Mouse (Mus musculus) heart, embryonic 14.5 days (tissue): ENCODE results near the gene Nxt1. TPM values are rescaled to one million over a fixed set of nuclear protein-coding genes. Genes with fewer than 3 reads are reported as not detected.

Experiments used
- ATAC-seq: fragments of 200-750 bp; cut with Nextera tagmentation; 2 replicates; pipeline ENCODE4 v1.8.0; 2017; ENCODE audit warnings: low read depth, moderate TSS enrichment; ENCODE audit not compliant: insufficient number of reproducible peaks, insufficient read depth, low FRiP score
- H3K27ac ChIP-seq, 2 experiments: fragments of 200-500 bp in 1 of 2; fragments of 300-500 bp in 1 of 2; sonication (generic) in 1 of 2; replicated peaks in 1 of 2; 2 replicates each; pipeline ENCODE4 v1.5.1; 2012 to 2014; ENCODE audit warnings: low read depth in 2 of 2, low read length in 2 of 2, control low read depth in 1 of 2, mild to moderate bottlenecking in 1 of 2, mixed read lengths in 1 of 2; ENCODE audit not compliant: control insufficient read depth in 1 of 2, insufficient read depth in 1 of 2
- H3K27me3 ChIP-seq: fragments of 300-500 bp; sonication (generic); 2 replicates; pipeline ENCODE4 v1.6.1; 2014; ENCODE audit warnings: mild to moderate bottlenecking, low read length, control low read depth; ENCODE audit not compliant: control insufficient read depth, insufficient read depth
- H3K36me3 ChIP-seq: fragments of 300-500 bp; sonication (generic); 2 replicates; pipeline ENCODE4 v1.6.1; 2014; ENCODE audit warnings: mild to moderate bottlenecking, control low read depth, low read length, mixed read lengths; ENCODE audit not compliant: control insufficient read depth, insufficient read depth
- H3K4me1 ChIP-seq, 2 experiments: fragments of 200-500 bp in 1 of 2; fragments of 300-500 bp in 1 of 2; sonication (generic) in 1 of 2; 2 replicates each; pipeline ENCODE4 v1.6.1; 2012 to 2014; ENCODE audit warnings: low read length in 2 of 2, control low read depth in 1 of 2, mixed read lengths in 1 of 2; ENCODE audit not compliant: control insufficient read depth in 2 of 2, insufficient read depth in 2 of 2
- H3K4me2 ChIP-seq: fragments of 300-500 bp; sonication (generic); 2 replicates; pipeline ENCODE4 v1.6.1; 2014; ENCODE audit warnings: mild to moderate bottlenecking, low read length
- H3K4me3 ChIP-seq, 2 experiments: fragments of 200-500 bp in 1 of 2; fragments of 300-500 bp in 1 of 2; sonication (generic) in 1 of 2; 2 replicates each; pipeline ENCODE4 v1.5.1; 2012 to 2014; ENCODE audit warnings: low read length in 2 of 2, mild to moderate bottlenecking in 2 of 2, control low read depth in 1 of 2, low read depth in 1 of 2, moderate library complexity in 1 of 2; ENCODE audit not compliant: control insufficient read depth in 1 of 2, insufficient read depth in 1 of 2
- H3K9ac ChIP-seq: fragments of 300-500 bp; sonication (generic); 2 replicates; pipeline ENCODE4 v1.6.1; 2014; ENCODE audit warnings: mild to moderate bottlenecking, low read length
- H3K9me3 ChIP-seq: fragments of 300-500 bp; sonication (generic); 2 replicates; pipeline ENCODE4 v1.6.1; 2016; ENCODE audit warnings: low read length, control low read depth; ENCODE audit not compliant: control insufficient read depth
- WGBS: fragments of 180-500 bp; shearing (Covaris S2); extraction: QIAGEN DNeasy Blood & Tissue Kit; methylation state at CpG from one replicate; pipeline ENCODE4 v1.1.7; 2014; 5-methylcytosine and 5-hydroxymethylcytosine counted together
- polyA plus RNA-seq: library from polyadenylated mRNA; unstranded; fragments of >200 nt; fragmentation: Nextera tagmentation; extraction: Ambion mirVana; gene quantifications from 2 replicates; pipeline ENCODE4 v1.2.1, GENCODE M21; 2014

Nxt1 gene
- polyA plus RNA-seq = 46.2 and 52.3 TPM in 2 replicates

DNA sequence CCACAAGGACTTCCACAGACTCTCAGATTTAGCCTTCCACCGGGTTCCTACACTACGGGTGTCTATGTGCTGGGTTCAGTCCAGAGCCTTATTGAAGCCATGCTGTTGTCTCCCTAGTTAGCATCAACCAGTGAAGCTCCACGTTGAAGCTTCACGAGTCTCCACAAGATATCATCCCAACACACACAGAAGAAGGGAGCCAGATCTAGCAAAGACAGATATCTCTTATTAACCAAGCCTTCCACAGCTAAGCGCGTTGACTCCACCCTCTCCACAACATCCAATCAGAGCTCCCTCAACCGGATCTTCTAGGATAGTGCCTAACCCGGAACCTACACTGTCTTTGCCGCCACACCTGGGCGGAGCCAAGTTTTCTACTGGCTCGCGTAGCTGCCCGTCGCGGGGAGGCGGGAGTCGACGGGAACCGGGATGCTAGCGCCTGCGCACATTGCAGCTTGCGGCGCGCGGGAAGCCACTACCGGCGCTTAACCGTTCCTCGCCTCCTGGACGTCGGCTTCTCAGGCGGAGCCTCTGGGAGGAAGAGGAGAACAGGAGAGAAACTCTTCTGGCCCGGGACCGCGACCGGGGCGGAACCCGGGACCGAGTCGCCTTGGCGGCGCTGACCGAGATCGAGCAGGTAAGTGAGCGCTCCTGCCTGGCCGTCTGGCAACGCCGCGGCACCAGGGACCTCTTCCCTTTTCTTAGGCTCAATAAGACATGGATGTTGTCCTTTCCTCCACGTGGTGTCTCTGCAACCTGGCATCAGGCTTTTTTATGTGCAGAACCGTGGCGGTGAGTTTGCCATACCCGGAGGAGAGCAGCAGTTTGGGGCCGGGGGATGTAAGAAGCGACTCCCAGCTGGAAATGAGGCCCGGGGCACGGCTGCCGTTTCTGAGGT is at the start of gene Nxt1:
Gene Nxt1, plus strand, starts transcription at position 403 of the 898 bp plus-strand sequence.
- peak within 1 kb of the TSS; percentile 92 for H3K9ac ChIP-seq
- no peaks in the 10 kb centered on the region for H3K9me3 ChIP-seq
- H3K4me1 ChIP-seq = peaks cover 6 to 19% of the 10 kb centered on the region in 2 experiments
- H3K4me2 ChIP-seq = peak within 1 kb of the TSS; percentile 84
- H3K27ac ChIP-seq = peak within 1 kb of the TSS; percentile 64 to 84
- under 1% methylated on average over 58 of the region's 58 CpGs for WGBS
- H3K27me3 ChIP-seq = no peaks in the 10 kb centered on the region
- H3K4me3 ChIP-seq = peak within 1 kb of the TSS; percentile 77 to 92
- peaks cover 20% of the 10 kb centered on the region for H3K36me3 ChIP-seq
- peak; percentile 99 for ATAC-seq

DNA sequence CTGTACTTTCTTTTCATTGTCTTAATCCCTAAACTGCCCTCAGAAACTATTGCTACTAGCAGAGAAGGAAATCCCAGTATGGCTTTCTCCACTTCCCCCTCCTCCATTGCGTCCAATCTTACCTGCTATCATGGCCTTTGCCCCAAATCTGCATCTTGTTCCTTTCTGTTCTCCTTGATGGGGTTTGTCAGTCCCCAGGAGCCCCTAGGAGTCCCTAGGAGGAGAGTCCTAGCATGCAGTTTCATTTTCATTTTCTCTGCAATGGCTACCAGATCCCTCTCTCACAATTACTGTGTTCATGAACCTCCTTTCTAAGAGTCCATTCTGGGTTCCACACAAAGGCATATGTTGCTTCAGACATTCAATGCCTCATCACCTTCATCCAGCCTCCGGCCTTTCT is 49.3 kb upstream of the Nxt1 start:
- Histone ChIP-seq H3K4me3 (no peak overlapping the region), H3K4me1 (0 out of 4 replicates have a peak, but pooled peaks cover 0 to 2% of the 10 kb centered on the region in 2 experiments), H3K36me3 (no peaks in the 10 kb centered on the region), H3K4me2 (no peak overlapping the region), H3K27ac (no peak overlapping the region), H3K27me3 (no peaks in the 10 kb centered on the region), H3K9ac (no peak overlapping the region), H3K9me3 (no peaks in the 10 kb centered on the region)
- WGBS = 85% methylated on average over 2 of the region's 2 CpGs
- ATAC-seq = no peak

- Histone ChIP-seq H3K9me3 (no peaks in the 10 kb centered on the region), H3K27me3 (no peaks in the 10 kb centered on the region), H3K9ac (no peak overlapping the region), H3K36me3 (no peaks in the 10 kb centered on the region), H3K4me2 (no peak overlapping the region), H3K4me3 (no peak overlapping the region), H3K4me1 (0 out of 4 replicates have a peak, but pooled peaks cover 0 to 2% of the 10 kb centered on the region in 2 experiments), H3K27ac (no peak overlapping the region)
- no peak for ATAC-seq
- WGBS = 90% methylated on average over 3 of the region's 3 CpGs
Observed at GRCm38 (mm10) chr2:148624484-148624883, 47.9 kb upstream of the Nxt1 start.

- H3K4me1 ChIP-seq = 0 out of 4 replicates have a peak, but pooled peaks cover 0 to 2% of the 10 kb centered on the region in 2 experiments
- no peaks in the 10 kb centered on the region for H3K36me3 ChIP-seq
- H3K4me2 ChIP-seq = no peak overlapping the region
- H3K9ac ChIP-seq = no peak overlapping the region
- 52% methylated on average over 3 of the region's 3 CpGs for WGBS
- H3K4me3 ChIP-seq = no peak overlapping the region
- H3K27me3 ChIP-seq = no peaks in the 10 kb centered on the region
- ATAC-seq = peak; percentile 72
- no peaks in the 10 kb centered on the region for H3K9me3 ChIP-seq
- peak overlapping the region; percentile 32 to 50; a peak in 2 of 4 replicates for H3K27ac ChIP-seq
Observed at GRCm38 (mm10) chr2:148627011-148627471, 45.4 kb upstream of the Nxt1 start.

DNA sequence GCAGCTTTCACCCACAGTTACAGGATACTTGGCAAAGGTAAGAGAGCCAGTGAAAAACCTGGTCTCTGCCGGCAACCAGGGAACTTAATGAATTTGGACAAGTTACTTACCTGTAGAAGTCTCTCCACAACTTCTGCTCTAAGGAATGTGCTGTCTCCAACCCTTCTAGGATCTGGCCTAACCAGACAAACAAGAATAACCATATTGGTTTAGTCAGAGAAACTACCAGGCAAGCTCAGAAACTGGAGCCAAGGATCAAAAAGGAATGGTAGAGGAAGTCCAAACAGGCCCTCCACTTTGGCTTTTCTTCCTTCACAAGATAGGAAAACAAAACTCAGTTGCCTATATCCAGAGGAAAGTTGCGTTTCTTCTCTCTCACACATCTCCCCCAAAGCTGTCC is 41.4 kb upstream of the Nxt1 start:
- Histone ChIP-seq H3K27me3 (no peaks in the 10 kb centered on the region), H3K9me3 (no peaks in the 10 kb centered on the region), H3K9ac (no peak overlapping the region), H3K27ac (no peak overlapping the region), H3K4me1 (0 out of 4 replicates have a peak, but pooled peaks cover 0 to 2% of the 10 kb centered on the region in 2 experiments), H3K36me3 (no peaks in the 10 kb centered on the region), H3K4me2 (no peak overlapping the region), H3K4me3 (no peak overlapping the region)
- no peak for ATAC-seq
- 75% methylated on average over 2 of the region's 2 CpGs for WGBS

DNA sequence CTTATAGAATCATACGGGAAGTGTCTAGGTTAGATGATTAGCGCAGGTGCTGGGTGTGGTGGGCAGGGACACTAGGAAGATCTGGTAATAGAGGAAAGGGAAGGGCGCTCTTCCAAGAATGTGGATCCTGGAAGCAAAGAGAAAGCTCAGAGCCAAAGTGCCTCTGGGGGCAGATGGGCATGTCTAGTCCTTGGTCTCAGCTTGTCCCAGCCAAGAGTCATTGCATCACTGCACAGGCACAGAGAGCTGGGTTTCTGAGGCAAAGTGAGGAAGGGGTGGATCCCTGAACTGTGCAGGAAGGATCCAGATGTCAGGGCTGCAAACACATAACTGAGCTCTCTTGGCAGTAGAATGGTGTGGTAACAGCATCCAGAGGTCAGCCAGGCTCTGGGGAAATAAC is 40.8 kb upstream of the Nxt1 start:
- H3K36me3 ChIP-seq = no peaks in the 10 kb centered on the region
- H3K27ac ChIP-seq = no peak overlapping the region
- H3K27me3 ChIP-seq = no peaks in the 10 kb centered on the region
- ATAC-seq = no peak
- no peak overlapping the region for H3K9ac ChIP-seq
- 0 out of 4 replicates have a peak, but pooled peaks cover 0 to 2% of the 10 kb centered on the region in 2 experiments for H3K4me1 ChIP-seq
- H3K9me3 ChIP-seq = no peaks in the 10 kb centered on the region
- no peak overlapping the region for H3K4me2 ChIP-seq
- 90% methylated on average over 3 of the region's 3 CpGs for WGBS
- no peak overlapping the region for H3K4me3 ChIP-seq

- H3K9ac ChIP-seq = no peak overlapping the region
- H3K36me3 ChIP-seq = no peaks in the 10 kb centered on the region
- ATAC-seq = no peak
- H3K4me2 ChIP-seq = no peak overlapping the region
- no peak overlapping the region for H3K27ac ChIP-seq
- 80% methylated on average over 4 of the region's 4 CpGs for WGBS
- no peaks in the 10 kb centered on the region for H3K4me1 ChIP-seq
- no peak overlapping the region for H3K4me3 ChIP-seq
- no peaks in the 10 kb centered on the region for H3K9me3 ChIP-seq
- no peaks in the 10 kb centered on the region for H3K27me3 ChIP-seq
Observed at GRCm38 (mm10) chr2:148634466-148634865, 37.9 kb upstream of the Nxt1 start.
